9 mouse cellular contexts compared by ENCODE assay signal in the genomic region with DNA sequence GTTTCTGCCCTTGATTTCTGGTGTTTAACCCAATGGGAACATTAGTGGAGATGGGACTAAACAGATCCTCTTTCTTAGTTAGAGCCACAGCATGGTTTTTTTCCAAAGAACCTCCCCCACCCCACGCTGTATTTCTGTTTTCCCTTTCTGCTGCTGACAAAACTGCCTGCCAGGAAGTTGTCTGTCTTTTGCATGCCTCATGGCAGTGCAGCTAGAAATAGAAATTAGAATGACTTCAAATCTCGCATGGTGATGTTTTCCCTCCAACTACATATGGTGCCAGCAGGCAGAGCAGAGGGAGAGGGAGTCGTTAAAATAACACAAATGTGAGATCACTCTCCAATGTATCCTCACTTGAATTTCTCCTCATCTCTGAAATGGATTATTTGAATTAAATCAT.
DNase-seq lines count a peak whose midpoint lies in the region; ATAC-seq and TF ChIP-seq lines count a peak whose summit lies in the region.
"Had no signal": no experiment of that assay in that cellular context is flagged by ENCODE, and none has a peak within 500 bp of the region (broad histone marks: within the 10 kb centered on the region; RNA-seq: fewer than 3 reads in every experiment).

No protein-coding gene starts in this region.

- no peaks in the 10 kb centered on the region for H3K4me1 ChIP-seq in forebrain, embryonic 13.5 days
- peaks cover 14% of the 10 kb centered on the region for H3K4me1 ChIP-seq in forebrain, embryonic 10.5 days
- H3K4me1 ChIP-seq in lung, postnatal 0 days (ENCODE audit: insufficient read depth, low read depth, low read length): peaks cover 7% of the 10 kb centered on the region; the same call in 1 of the 2 replicates

- no peak overlapping the region for H3K4me3 ChIP-seq in forebrain, embryonic 13.5 days
- H3K4me3 ChIP-seq in forebrain, embryonic 10.5 days: no peak overlapping the region
- H3K4me3 ChIP-seq in lung, postnatal 0 days (ENCODE audit: low read depth, low read length): no peak overlapping the region
- H3K4me3 ChIP-seq: limb, embryonic 15.5 days had no signal

- 68% methylated on average over 3 of the region's 3 CpGs for WGBS in forebrain, embryonic 13.5 days
- 79% methylated on average over 3 of the region's 3 CpGs for WGBS in forebrain, embryonic 10.5 days
- WGBS in lung, postnatal 0 days: 45% methylated on average over 3 of the region's 3 CpGs

- TF ChIP-seq EP300 in lung, postnatal 0 days (IDR thresholded peaks at IDR 0.05): no peak

- no peaks in the 10 kb centered on the region for H3K9me3 ChIP-seq in forebrain, embryonic 13.5 days (replicated peaks)
- H3K9me3 ChIP-seq in forebrain, embryonic 10.5 days: peaks cover 4% of the 10 kb centered on the region; the same call in 1 of the 2 replicates
- no peaks in the 10 kb centered on the region for H3K9me3 ChIP-seq in lung, postnatal 0 days (ENCODE audit: low read length)
- H3K9me3 ChIP-seq: limb, embryonic 15.5 days had no signal

- no peak for TF ChIP-seq CTCF in lung, postnatal 0 days (IDR thresholded peaks at IDR 0.05)

- H3K36me3 ChIP-seq in forebrain, embryonic 13.5 days (ENCODE audit: poor library complexity, severe bottlenecking): no peaks in the 10 kb centered on the region
- no peaks in the 10 kb centered on the region for H3K36me3 ChIP-seq in forebrain, embryonic 10.5 days (replicated peaks)
- H3K36me3 ChIP-seq in lung, postnatal 0 days (ENCODE audit: insufficient read depth, low read length): no peaks in the 10 kb centered on the region
- H3K36me3 ChIP-seq: limb, embryonic 15.5 days had no signal

- ATAC-seq in forebrain, embryonic 13.5 days: peak; percentile 87; the same call in 1 of the 2 replicates
- ATAC-seq in lung, postnatal 0 days: no peak
- no peak for ATAC-seq in erythroid progenitor cell, adult 5-6 weeks (replicated peaks; ENCODE audit: low FRiP score, poor library complexity, severe bottlenecking)

- no peaks in the 10 kb centered on the region for H3K27me3 ChIP-seq in forebrain, embryonic 13.5 days
- H3K27me3 ChIP-seq in forebrain, embryonic 10.5 days (ENCODE audit: poor library complexity, severe bottlenecking): no peaks in the 10 kb centered on the region
- H3K27me3 ChIP-seq in lung, postnatal 0 days (replicated peaks; ENCODE audit: insufficient read depth, low read length): no peaks in the 10 kb centered on the region
- H3K27me3 ChIP-seq: limb, embryonic 15.5 days had no signal

- no peak overlapping the region for H3K4me2 ChIP-seq in forebrain, embryonic 13.5 days
- no peak overlapping the region for H3K4me2 ChIP-seq in lung, postnatal 0 days (replicated peaks; ENCODE audit: low read depth, low read length)
- H3K4me2 ChIP-seq: limb, embryonic 15.5 days had no signal

- no peak overlapping the region for H3K9ac ChIP-seq in forebrain, embryonic 13.5 days
- no peak overlapping the region for H3K9ac ChIP-seq in lung, postnatal 0 days (replicated peaks; ENCODE audit: low read depth)
- H3K9ac ChIP-seq: limb, embryonic 15.5 days had no signal

- no peak overlapping the region for H3K27ac ChIP-seq in forebrain, embryonic 13.5 days
- H3K27ac ChIP-seq in forebrain, embryonic 10.5 days: no peak overlapping the region
- H3K27ac ChIP-seq in lung, postnatal 0 days (ENCODE audit: low read length): no peak overlapping the region
- H3K27ac ChIP-seq: limb, embryonic 15.5 days had no signal

- DNase-seq in forebrain, embryonic 10.5 days (ENCODE audit: extremely low spot score, low spot score): no peak
- DNase-seq in lung, postnatal 10 days: peak; percentile 45
- DNase-seq in lung, postnatal 0 days (ENCODE audit: low spot score): no peak
- DNase-seq in layer of hippocampus, adult 9-10 months (ENCODE audit: low spot score): peak; percentile 51
- peak; percentile 64 for DNase-seq in telencephalon, adult 2 months (ENCODE audit: low read depth, low spot score)
- no peak for DNase-seq in cerebellum, postnatal 4 days (ENCODE audit: low spot score in 2 of 2)

Comparison
In these comparisons a context has a peak if more than half of its experiments do, and no peak if none do; other contexts are left out.
1. DNase-seq: peak in lung, postnatal 10 days (single experiment), layer of hippocampus, adult 9-10 months (single experiment) and telencephalon, adult 2 months (single experiment); none in forebrain, embryonic 10.5 days (single experiment), lung, postnatal 0 days (single experiment) and cerebellum, postnatal 4 days (0 of 2).